Mouse (Mus musculus) liver, embryonic 13.5 days (tissue): Measurements from ENCODE around the gene Art2b. TPM values are rescaled to one million over a fixed set of nuclear protein-coding genes. Genes with fewer than 3 reads are reported as not detected.
"Not testable (repeated sequence)": the region's sequence is repeated elsewhere in the genome, so short reads cannot be mapped to it uniquely, and the experiment has no call there.

Experiments
- ATAC-seq: fragments of 200-750 bp; cut with Nextera tagmentation; 2 replicates; pipeline ENCODE4 v1.8.0; 2017; ENCODE audit warnings: low read depth, mild to moderate bottlenecking, moderate number of reproducible peaks, moderate library complexity
- DNase-seq: peaks from one replicate; pipeline ENCODE4 v3.0.0; 2022
- H3K27ac ChIP-seq: fragments of 300-500 bp; sonication (generic); 2 replicates; pipeline ENCODE4 v1.5.1; 2015; ENCODE audit warnings: moderate library complexity, mild to moderate bottlenecking, inconsistent platforms
- H3K27me3 ChIP-seq: fragments of 300-500 bp; sonication (generic); 2 replicates; pipeline ENCODE4 v1.6.1; 2015; ENCODE audit warnings: mild to moderate bottlenecking, inconsistent platforms
- H3K36me3 ChIP-seq: fragments of 300-500 bp; sonication (generic); 2 replicates; pipeline ENCODE4 v1.6.1; 2015; ENCODE audit warnings: mild to moderate bottlenecking, inconsistent platforms
- H3K4me1 ChIP-seq: fragments of 300-500 bp; sonication (generic); replicated peaks from 2 replicates; pipeline ENCODE4 v1.6.1; 2015; ENCODE audit warnings: inconsistent platforms
- H3K4me2 ChIP-seq: fragments of 300-500 bp; sonication (generic); 2 replicates; pipeline ENCODE4 v1.6.1; 2015; ENCODE audit warnings: inconsistent platforms, mild to moderate bottlenecking, moderate library complexity
- H3K4me3 ChIP-seq: fragments of 300-500 bp; sonication (generic); replicated peaks from 2 replicates; pipeline ENCODE4 v1.5.1; 2015; ENCODE audit warnings: mild to moderate bottlenecking, inconsistent platforms
- H3K9ac ChIP-seq: fragments of 300-500 bp; sonication (generic); 2 replicates; pipeline ENCODE4 v1.6.1; 2015; ENCODE audit warnings: mild to moderate bottlenecking, inconsistent platforms
- H3K9me3 ChIP-seq: fragments of 300-500 bp; sonication (generic); replicated peaks from 2 replicates; pipeline ENCODE4 v1.6.1; 2016; ENCODE audit warnings: inconsistent platforms
- WGBS: fragments of 180-500 bp; shearing (Covaris S2); methylation state at CpG from one replicate; pipeline ENCODE4 v1.1.7; 2015; ENCODE audit not compliant: insufficient replicate concordance; 5-methylcytosine and 5-hydroxymethylcytosine counted together
- polyA plus RNA-seq: library from polyadenylated mRNA; unstranded; fragments of >200 nt; fragmentation: Nextera tagmentation; extraction: Ambion mirVana; gene quantifications from 2 replicates; pipeline ENCODE4 v1.2.1, GENCODE M21; 2015

The Art2b gene
- polyA plus RNA-seq, 1 experiment from 2014 or later: not detected

DNA sequence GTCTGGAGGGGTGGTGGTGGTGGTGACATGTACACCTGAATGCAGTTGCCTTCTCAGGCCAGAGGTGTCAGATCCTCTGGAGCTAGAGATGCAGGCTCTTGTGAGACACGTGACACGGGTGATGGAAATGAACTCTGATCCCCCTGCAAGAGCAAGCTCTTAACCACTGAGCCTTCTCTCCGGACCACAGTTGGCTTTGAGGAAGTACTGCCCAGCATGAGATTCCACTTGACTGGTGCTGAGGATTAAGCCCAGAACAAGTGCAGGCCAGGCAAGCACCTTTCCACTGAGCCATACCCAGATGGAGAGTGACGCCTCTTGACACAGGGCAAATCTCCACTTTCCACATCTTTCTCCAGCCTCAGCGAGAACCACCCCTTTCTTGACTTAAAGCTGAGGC, 26.0 kb downstream of the Art2b start:
- H3K9me3 ChIP-seq, DNase-seq, H3K36me3 ChIP-seq, H3K4me3 ChIP-seq, H3K27ac ChIP-seq, ATAC-seq, H3K4me2 ChIP-seq, H3K27me3 ChIP-seq, H3K9ac ChIP-seq, H3K4me1 ChIP-seq: not testable (repeated sequence)
- WGBS: 44% methylated on average over 5 of the region's 5 CpGs

- Histone ChIP-seq H3K9me3 (no peaks in the 10 kb centered on the region), H3K4me2 (no peak overlapping the region), H3K27me3 (no peaks in the 10 kb centered on the region), H3K9ac (no peak overlapping the region), H3K4me1 (no peaks in the 10 kb centered on the region), H3K36me3 (no peaks in the 10 kb centered on the region), H3K4me3 (no peak overlapping the region), H3K27ac (no peak overlapping the region)
- WGBS: 44% methylated on average over 1 of the region's 1 CpGs
- DNase-seq: no peak
- ATAC-seq: no peak
These were observed 28.0 kb downstream of the Art2b start for GRCm38 (mm10) chr7:101557391-101557790.

GRCm38 (mm10) chr7:101555473-101555872, 29.9 kb downstream of the Art2b start:
- not testable (repeated sequence) for DNase-seq, H3K9ac ChIP-seq, H3K27me3 ChIP-seq, H3K4me3 ChIP-seq, ATAC-seq, H3K9me3 ChIP-seq, H3K4me1 ChIP-seq, H3K36me3 ChIP-seq, H3K4me2 ChIP-seq, H3K27ac ChIP-seq
- WGBS: 66% methylated on average over 3 of the region's 3 CpGs

GRCm38 (mm10) chr7:101551530-101551929, 33.9 kb downstream of the Art2b start:
- DNase-seq: no peak
- Histone ChIP-seq H3K27ac (no peak overlapping the region), H3K27me3 (no peaks in the 10 kb centered on the region)

DNA sequence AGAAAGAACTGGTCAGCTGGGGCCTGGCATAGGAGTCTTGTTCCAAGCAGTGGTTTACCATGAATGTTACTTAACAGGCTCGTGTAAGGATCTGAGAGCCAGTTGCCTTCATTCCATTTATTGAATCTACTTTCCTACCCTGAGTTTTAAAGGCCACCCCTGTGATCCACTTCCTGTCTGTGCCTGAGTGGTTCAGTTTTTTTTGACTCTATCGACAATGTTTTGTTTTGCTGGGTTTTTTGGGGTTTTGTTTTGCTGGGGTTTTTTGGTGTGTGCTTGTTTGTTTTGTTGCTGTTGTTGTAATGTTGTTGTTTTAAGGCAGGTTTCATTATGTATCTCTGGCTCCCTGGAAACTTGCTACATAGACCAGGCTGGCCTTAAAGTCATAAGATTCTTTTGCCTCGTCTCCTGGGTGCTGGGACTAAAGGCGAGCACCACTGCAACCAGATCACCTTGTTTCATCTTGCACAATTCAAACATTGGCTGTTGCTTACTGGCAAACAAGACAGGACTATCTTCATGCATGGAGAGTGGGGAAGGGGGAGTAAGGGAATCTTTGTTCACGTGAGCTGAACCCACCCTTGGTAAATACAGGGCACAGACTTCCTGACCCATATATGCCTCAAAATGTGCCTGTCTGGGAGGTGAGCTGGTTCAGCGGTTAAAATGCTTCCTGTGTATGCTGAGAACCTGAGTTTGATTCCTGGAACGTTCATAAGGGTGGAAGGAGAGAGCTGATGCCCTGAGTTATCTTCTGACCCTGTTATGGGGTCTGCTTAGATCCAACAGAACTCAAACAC, 34.5 kb downstream of the Art2b start:
- H3K9ac ChIP-seq: no peak overlapping the region
- H3K27me3 ChIP-seq: no peaks in the 10 kb centered on the region
- DNase-seq (no peak), ATAC-seq (no peak)
- H3K4me2 ChIP-seq: no peak overlapping the region
- H3K36me3 ChIP-seq: no peaks in the 10 kb centered on the region
- no peaks in the 10 kb centered on the region for H3K4me1 ChIP-seq
- H3K27ac ChIP-seq: no peak overlapping the region
- no peak overlapping the region for H3K4me3 ChIP-seq
- 38% methylated on average over 7 of the region's 7 CpGs for WGBS
- no peaks in the 10 kb centered on the region for H3K9me3 ChIP-seq

More at GRCm38 (mm10) chr7:101551530-101551929, 33.9 kb downstream of the Art2b start:
- Histone ChIP-seq H3K4me1 (no peaks in the 10 kb centered on the region), H3K36me3 (no peaks in the 10 kb centered on the region), H3K4me3 (no peak overlapping the region), H3K9me3 (no peaks in the 10 kb centered on the region), H3K4me2 (no peak overlapping the region), H3K9ac (no peak overlapping the region)
- ATAC-seq: no peak
- 60% methylated on average over 1 of the region's 1 CpGs for WGBS

DNA sequence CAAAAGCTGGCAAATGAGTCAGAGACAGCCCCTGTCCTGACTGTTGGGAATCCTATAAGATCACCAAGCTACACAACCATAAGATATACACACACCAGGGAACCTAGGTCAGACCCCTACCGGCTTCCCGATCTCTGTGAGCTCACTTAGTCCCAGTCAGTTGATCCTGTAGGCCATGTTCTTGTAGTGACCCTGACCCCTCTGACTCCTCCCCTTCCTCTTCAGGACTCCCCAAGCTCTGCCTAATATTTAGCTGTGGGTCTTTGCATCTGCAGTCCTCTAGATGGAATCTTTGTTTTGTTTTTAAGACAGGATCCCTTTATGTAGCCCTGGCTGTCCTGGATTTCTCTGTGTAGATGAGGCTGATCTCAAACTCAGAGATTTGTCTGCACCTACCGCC, 36.1 kb downstream of the Art2b start:
- no peak overlapping the region for H3K4me3 ChIP-seq
- H3K4me2 ChIP-seq: no peak overlapping the region
- H3K9ac ChIP-seq: no peak overlapping the region
- no peaks in the 10 kb centered on the region for H3K36me3 ChIP-seq
- H3K9me3 ChIP-seq: no peaks in the 10 kb centered on the region
- H3K27ac ChIP-seq: no peak overlapping the region
- 77% methylated on average over 3 of the region's 3 CpGs for WGBS
- H3K4me1 ChIP-seq: no peaks in the 10 kb centered on the region
- ATAC-seq: no peak
- no peak for DNase-seq
- H3K27me3 ChIP-seq: no peaks in the 10 kb centered on the region

GRCm38 (mm10) chr7:101547651-101548050, 37.7 kb downstream of the Art2b start:
- ATAC-seq: no peak
- 52% methylated on average over 3 of the region's 3 CpGs for WGBS

GRCm38 (mm10) chr7:101541734-101542133, 43.7 kb downstream of the Art2b start:
- no peaks in the 10 kb centered on the region for H3K4me1 ChIP-seq
- H3K27me3 ChIP-seq: no peaks in the 10 kb centered on the region
- DNase-seq: no peak
- no peak for ATAC-seq
- H3K9ac ChIP-seq: no peak overlapping the region
- no peak overlapping the region for H3K4me3 ChIP-seq
- H3K4me2 ChIP-seq: no peak overlapping the region
- H3K36me3 ChIP-seq: no peaks in the 10 kb centered on the region
- no peak overlapping the region for H3K27ac ChIP-seq
- WGBS: 71% methylated on average over 10 of the region's 10 CpGs
- no peaks in the 10 kb centered on the region for H3K9me3 ChIP-seq

More at GRCm38 (mm10) chr7:101547651-101548050, 37.7 kb downstream of the Art2b start:
- Histone ChIP-seq H3K9ac (no peak overlapping the region), H3K4me1 (no peaks in the 10 kb centered on the region), H3K27me3 (no peaks in the 10 kb centered on the region), H3K9me3 (no peaks in the 10 kb centered on the region), H3K4me2 (no peak overlapping the region), H3K36me3 (no peaks in the 10 kb centered on the region), H3K27ac (no peak overlapping the region), H3K4me3 (no peak overlapping the region)
- no peak for DNase-seq

DNA sequence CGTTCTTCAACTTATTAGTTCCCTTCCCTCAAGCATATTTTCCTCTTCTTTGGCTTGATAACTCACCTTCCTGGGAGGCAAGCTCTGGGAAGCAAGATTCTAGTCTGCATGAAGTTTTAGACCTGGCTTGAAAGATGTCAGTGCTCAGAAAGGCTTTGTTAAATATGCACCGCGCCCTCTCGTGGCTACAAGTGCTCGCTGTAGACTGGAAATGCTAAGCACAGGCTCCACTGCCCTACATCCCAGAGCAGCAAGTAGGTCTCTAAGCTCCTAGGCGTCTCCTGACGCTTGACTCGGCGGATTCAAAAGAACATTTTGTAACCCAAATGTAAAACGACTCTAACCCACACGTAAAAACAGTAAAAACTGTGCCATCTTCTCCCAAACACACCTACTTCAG, 44.3 kb downstream of the Art2b start:
- Histone ChIP-seq H3K4me2 (no peak overlapping the region), H3K4me1 (no peaks in the 10 kb centered on the region), H3K9ac (no peak overlapping the region), H3K9me3 (no peaks in the 10 kb centered on the region), H3K36me3 (no peaks in the 10 kb centered on the region), H3K27ac (no peak overlapping the region), H3K27me3 (no peaks in the 10 kb centered on the region), H3K4me3 (no peak overlapping the region)
- ATAC-seq (no peak), DNase-seq (no peak)
- 3% methylated on average over 11 of the region's 11 CpGs for WGBS

DNA sequence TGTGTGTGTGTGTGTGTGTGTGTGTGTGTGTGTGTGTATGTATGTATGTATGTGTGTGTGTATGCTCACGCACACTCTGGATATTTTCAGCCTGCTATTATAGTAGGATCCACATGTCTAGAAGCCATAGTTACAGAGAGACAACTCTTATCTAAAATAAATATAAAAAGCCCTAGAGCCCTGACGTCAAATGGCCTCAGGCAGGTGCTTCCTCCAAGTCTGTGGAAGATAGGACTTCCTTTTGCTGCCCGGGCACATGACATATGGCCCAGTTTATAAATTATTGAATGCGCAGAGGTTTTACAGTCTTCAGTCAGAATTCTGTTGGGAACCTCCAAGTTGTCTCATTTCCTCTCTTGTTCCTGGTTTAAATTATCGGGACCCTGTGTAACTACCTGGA, 44.7 kb downstream of the Art2b start:
- Histone ChIP-seq H3K4me2 (no peak overlapping the region), H3K36me3 (no peaks in the 10 kb centered on the region), H3K27me3 (no peaks in the 10 kb centered on the region), H3K4me3 (no peak overlapping the region), H3K9ac (no peak overlapping the region), H3K27ac (no peak overlapping the region), H3K9me3 (no peaks in the 10 kb centered on the region), H3K4me1 (no peaks in the 10 kb centered on the region)
- ATAC-seq (no peak), DNase-seq (no peak)
- 32% methylated on average over 5 of the region's 5 CpGs for WGBS

DNA sequence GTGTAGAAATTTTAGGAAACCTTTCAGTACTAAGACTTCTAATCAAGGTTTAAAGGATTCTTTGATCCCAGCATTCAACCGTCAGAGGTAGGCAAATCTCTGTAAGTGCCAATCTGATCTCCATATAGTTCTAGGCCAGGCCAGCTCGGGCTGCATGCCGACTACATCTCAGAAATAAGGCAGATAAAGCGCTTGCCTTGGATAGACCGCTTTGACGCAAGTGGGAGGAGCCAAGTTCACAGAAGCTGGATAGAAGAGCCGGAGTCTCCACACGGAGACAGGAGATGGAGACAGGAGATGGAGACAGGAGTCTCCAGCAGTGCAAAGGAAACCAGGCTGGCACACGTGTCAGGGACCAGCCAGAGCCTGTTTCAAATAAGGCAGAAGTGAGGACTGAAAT, 45.6 kb downstream of the Art2b start:
- ATAC-seq: no peak
- H3K4me3 ChIP-seq: no peak overlapping the region
- H3K36me3 ChIP-seq: no peaks in the 10 kb centered on the region
- H3K9ac ChIP-seq: no peak overlapping the region
- no peak for DNase-seq
- H3K4me2 ChIP-seq: no peak overlapping the region
- no peaks in the 10 kb centered on the region for H3K9me3 ChIP-seq
- no peaks in the 10 kb centered on the region for H3K27me3 ChIP-seq
- 30% methylated on average over 9 of the region's 9 CpGs for WGBS
- no peaks in the 10 kb centered on the region for H3K4me1 ChIP-seq
- no peak overlapping the region for H3K27ac ChIP-seq
